Mouse (Mus musculus) myocyte (in vitro differentiated cells): ENCODE measurements around the gene Stpg4.
A peak's percentile ranks its signal among the peaks of the same experiment; 100 is the strongest.

ENCODE experiments used
- CEBPB ChIP-seq: IDR thresholded peaks from 2 replicates; pipeline ENCODE4 v1.6.1; 2011; ENCODE audit warnings: mild to moderate bottlenecking, moderate library complexity; ENCODE audit not compliant: poor library complexity, insufficient read depth, severe bottlenecking
- E2F4 ChIP-seq: IDR thresholded peaks from one replicate; pipeline ENCODE4 v1.6.1; 2011; ENCODE audit warnings: mild to moderate bottlenecking, control low read depth, moderate library complexity; ENCODE audit not compliant: insufficient read depth
- MAX ChIP-seq: IDR thresholded peaks from one replicate; pipeline ENCODE4 v1.6.1; 2011; ENCODE audit warnings: low read depth, mild to moderate bottlenecking, control low read depth
- POLR2A ChIP-seq: IDR thresholded peaks from one replicate; pipeline ENCODE4 v1.6.1; 2011; ENCODE audit warnings: low read depth, mild to moderate bottlenecking, control low read depth, moderate library complexity; ENCODE audit not compliant: insufficient read length
- POLR2AphosphoS2 ChIP-seq: IDR thresholded peaks from one replicate; pipeline ENCODE4 v1.6.1; 2011; ENCODE audit warnings: low read depth, control low read depth; ENCODE audit not compliant: insufficient read length
- TCF12 ChIP-seq: IDR thresholded peaks from one replicate; pipeline ENCODE4 v1.6.1; 2011; ENCODE audit warnings: mild to moderate bottlenecking, control low read depth; ENCODE audit not compliant: poor library complexity, insufficient read depth, severe bottlenecking
- USF1 ChIP-seq: IDR thresholded peaks from one replicate; pipeline ENCODE4 v1.6.1; 2011; ENCODE audit warnings: low read depth, mild to moderate bottlenecking, control low read depth, moderate library complexity

- TF ChIP-seq TCF12 (peak; percentile 68), CEBPB (no peak), POLR2A (no peak), MAX (no peak), POLR2AphosphoS2 (no peak), USF1 (no peak), E2F4 (no peak)
These were observed 63.4 kb downstream of the Stpg4 start for GRCm38 (mm10) chr17:87364108-87364507.
